Mouse (Mus musculus) MEL (cell line): ENCODE data around the gene Micall1. TPM values are rescaled to one million over a fixed set of nuclear protein-coding genes. Genes with fewer than 3 reads are reported as not detected.

Source experiments
- DNase-seq: peaks from one replicate; pipeline ENCODE4 v3.0.0; 2011; ENCODE audit warnings: low read depth, low spot score
- H3K27ac ChIP-seq: 2 replicates; pipeline ENCODE4 v1.5.1; 2012; ENCODE audit warnings: low read depth, mild to moderate bottlenecking, control low read depth, low read length, moderate library complexity; ENCODE audit not compliant: control insufficient read depth
- H3K27me3 ChIP-seq, 2 experiments: fragments of 150-350 bp in 1 of 2; sonication (generic) in 1 of 2; 2 replicates each; pipeline ENCODE4 v1.6.1; 2012; ENCODE audit warnings: low read length in 2 of 2, mild to moderate bottlenecking in 2 of 2, improper control_type of control experiment in 1 of 2, moderate library complexity in 1 of 2; ENCODE audit not compliant: insufficient read depth in 2 of 2, control insufficient read depth in 1 of 2
- H3K36me3 ChIP-seq, 2 experiments: 2 replicates each; pipeline ENCODE4 v1.6.1; 2012 to 2014; ENCODE audit warnings: low read length in 2 of 2, improper control_type of control experiment in 1 of 2, inconsistent platforms in 1 of 2, mild to moderate bottlenecking in 1 of 2; ENCODE audit not compliant: insufficient read depth in 2 of 2, control insufficient read depth in 1 of 2
- H3K4me1 ChIP-seq, 2 experiments: fragments of 150-350 bp in 1 of 2; sonication (generic) in 1 of 2; 2 replicates each; pipeline ENCODE4 v1.6.1; 2012; ENCODE audit warnings: low read length in 2 of 2, improper control_type of control experiment in 1 of 2, mild to moderate bottlenecking in 1 of 2; ENCODE audit not compliant: insufficient read depth in 2 of 2, control insufficient read depth in 1 of 2
- H3K4me3 ChIP-seq, 2 experiments: fragments of 150-350 bp in 1 of 2; sonication (generic) in 1 of 2; 2 replicates each; pipeline ENCODE4 v1.5.1; 2012; ENCODE audit warnings: low read depth in 2 of 2, low read length in 2 of 2, mild to moderate bottlenecking in 2 of 2, moderate library complexity in 2 of 2, control low read depth in 1 of 2, improper control_type of control experiment in 1 of 2; ENCODE audit not compliant: control insufficient read depth in 1 of 2, insufficient read depth in 1 of 2
- H3K79me2 ChIP-seq: 2 replicates; pipeline ENCODE4 v1.6.1; 2012; ENCODE audit warnings: mild to moderate bottlenecking, low read length, moderate library complexity; ENCODE audit not compliant: control insufficient read depth, poor library complexity, insufficient read depth
- H3K9ac ChIP-seq: 2 replicates; pipeline ENCODE4 v1.6.1; 2012; ENCODE audit warnings: low read depth, mild to moderate bottlenecking, control low read depth, low read length, moderate library complexity; ENCODE audit not compliant: control insufficient read depth, poor library complexity, severe bottlenecking
- H3K9me3 ChIP-seq: fragments of 150-350 bp; sonication (generic); replicated peaks from 2 replicates; pipeline ENCODE4 v1.6.1; 2012; ENCODE audit warnings: mild to moderate bottlenecking, low read length, improper control_type of control experiment, moderate library complexity; ENCODE audit not compliant: insufficient read depth
- CHD1 ChIP-seq: IDR thresholded peaks from 2 replicates; pipeline ENCODE4 v1.6.1; 2012; ENCODE audit warnings: low read depth, mild to moderate bottlenecking, inconsistent platforms, low read length, improper control_type of control experiment
- CHD2 ChIP-seq: IDR thresholded peaks from 2 replicates; pipeline ENCODE4 v1.6.1; 2011; ENCODE audit warnings: low read length, improper control_type of control experiment
- CTCF ChIP-seq, 3 experiments: IDR thresholded peaks in 2 of 3; conservative IDR thresholded peaks in 1 of 3; 2 replicates each; pipeline ENCODE4 v1.5.1; 2011 to 2012; ENCODE audit warnings: low read length in 3 of 3, low read depth in 2 of 3, mild to moderate bottlenecking in 2 of 3, improper control_type of control experiment in 1 of 3, inconsistent platforms in 1 of 3, mixed read lengths in 1 of 3, moderate library complexity in 1 of 3; ENCODE audit not compliant: control insufficient read depth in 1 of 3, insufficient read depth in 1 of 3, poor library complexity in 1 of 3, severe bottlenecking in 1 of 3
- ELF1 ChIP-seq: IDR thresholded peaks from 2 replicates; pipeline ENCODE4 v1.6.1; 2014; ENCODE audit warnings: low read depth, mild to moderate bottlenecking, inconsistent platforms, low read length, improper control_type of control experiment, moderate library complexity
- EP300 ChIP-seq, 2 experiments: IDR thresholded peaks; 2 replicates each; pipeline ENCODE4 v1.6.1; 2011; ENCODE audit warnings: improper control_type of control experiment in 2 of 2, low read length in 2 of 2, low read depth in 1 of 2, mild to moderate bottlenecking in 1 of 2
- ETS1 ChIP-seq: IDR thresholded peaks from 2 replicates; pipeline ENCODE4 v1.6.1; 2012; ENCODE audit warnings: low read depth, mild to moderate bottlenecking, inconsistent platforms, low read length, improper control_type of control experiment, moderate library complexity
- GABPA ChIP-seq: IDR thresholded peaks from 2 replicates; pipeline ENCODE4 v1.6.1; 2012; ENCODE audit warnings: low read depth, mild to moderate bottlenecking, inconsistent platforms, low read length, improper control_type of control experiment, moderate library complexity
- HCFC1 ChIP-seq: IDR thresholded peaks from 2 replicates; pipeline ENCODE4 v1.6.1; 2012; ENCODE audit warnings: low read depth, mild to moderate bottlenecking, inconsistent platforms, low read length, improper control_type of control experiment, moderate library complexity
- KAT2A ChIP-seq: conservative IDR thresholded peaks from 2 replicates; pipeline ENCODE4 v1.6.1; 2012; ENCODE audit warnings: low read depth, low read length, improper control_type of control experiment, inconsistent platforms
- MAFK ChIP-seq: IDR thresholded peaks from 2 replicates; pipeline ENCODE4 v1.6.1; 2011; ENCODE audit warnings: low read depth, mild to moderate bottlenecking, low read length, improper control_type of control experiment, borderline replicate concordance
- MAX ChIP-seq: IDR thresholded peaks from 2 replicates; pipeline ENCODE4 v1.6.1; 2011; ENCODE audit warnings: low read length, improper control_type of control experiment
- MEF2A ChIP-seq: IDR thresholded peaks from 2 replicates; pipeline ENCODE4 v1.6.1; 2014; ENCODE audit warnings: low read depth, mild to moderate bottlenecking, inconsistent platforms, low read length, improper control_type of control experiment; ENCODE audit not compliant: poor library complexity, insufficient replicate concordance, severe bottlenecking; ENCODE audit errors: extremely low read depth
- MYC ChIP-seq: IDR thresholded peaks from 2 replicates; pipeline ENCODE4 v1.6.1; 2011; ENCODE audit warnings: low read depth, mild to moderate bottlenecking, low read length, improper control_type of control experiment, moderate library complexity
- POLR2A ChIP-seq, 2 experiments: IDR thresholded peaks; 2 replicates each; pipeline ENCODE4 v1.6.1; 2011 to 2012; ENCODE audit warnings: low read length in 2 of 2, mild to moderate bottlenecking in 2 of 2, control low read depth in 1 of 2, improper control_type of control experiment in 1 of 2, low read depth in 1 of 2, moderate library complexity in 1 of 2; ENCODE audit not compliant: control insufficient read depth in 1 of 2, insufficient read depth in 1 of 2, poor library complexity in 1 of 2
- POLR2AphosphoS2 ChIP-seq: IDR thresholded peaks from 2 replicates; pipeline ENCODE4 v1.6.1; 2011; ENCODE audit warnings: low read length, improper control_type of control experiment
- POLR2AphosphoS5 ChIP-seq: IDR thresholded peaks from 2 replicates; pipeline ENCODE4 v1.6.1; 2012; ENCODE audit warnings: low read depth, borderline replicate concordance, mild to moderate bottlenecking, inconsistent platforms, low read length, moderate library complexity, mixed read lengths
- SIN3A ChIP-seq: IDR thresholded peaks from 2 replicates; pipeline ENCODE4 v1.6.1; 2012; ENCODE audit warnings: low read length, improper control_type of control experiment, inconsistent platforms
- TCF12 ChIP-seq: IDR thresholded peaks from 2 replicates; pipeline ENCODE4 v1.6.1; 2014; ENCODE audit warnings: low read depth, mild to moderate bottlenecking, inconsistent platforms, low read length, improper control_type of control experiment, moderate library complexity
- UBTF ChIP-seq: IDR thresholded peaks from 2 replicates; pipeline ENCODE4 v1.6.1; 2012; ENCODE audit warnings: low read depth, mild to moderate bottlenecking, inconsistent platforms, low read length, improper control_type of control experiment, moderate library complexity, borderline replicate concordance; ENCODE audit not compliant: insufficient read depth
- USF1 ChIP-seq: IDR thresholded peaks from 2 replicates; pipeline ENCODE4 v1.6.1; 2014; ENCODE audit warnings: low read depth, mild to moderate bottlenecking, inconsistent platforms, low read length, improper control_type of control experiment, moderate library complexity
- USF2 ChIP-seq, 2 experiments: IDR thresholded peaks; 2 replicates each; pipeline ENCODE4 v1.6.1; 2011 to 2012; ENCODE audit warnings: improper control_type of control experiment in 2 of 2, low read length in 2 of 2, borderline replicate concordance in 1 of 2, inconsistent platforms in 1 of 2, low read depth in 1 of 2, mild to moderate bottlenecking in 1 of 2; ENCODE audit not compliant: insufficient read depth in 1 of 2
- ZC3H11A ChIP-seq: IDR thresholded peaks from 2 replicates; pipeline ENCODE4 v1.6.1; 2012; ENCODE audit warnings: low read depth, mild to moderate bottlenecking, inconsistent platforms, low read length, improper control_type of control experiment
- ZKSCAN1 ChIP-seq: IDR thresholded peaks from 2 replicates; pipeline ENCODE4 v1.6.1; 2012; ENCODE audit warnings: low read depth, mild to moderate bottlenecking, inconsistent platforms, low read length, improper control_type of control experiment, moderate library complexity
- polyA plus RNA-seq, 2 experiments: library from polyadenylated mRNA; stranded (reverse) in 1 of 2; unstranded in 1 of 2; fragments of >175 nt in 1 of 2; fragments of >200 nt in 1 of 2; gene quantifications; 2 replicates each; pipeline versions ENCODE4 v1.2.1 to v1.2.4; 2012; ENCODE audit warnings: low replicate concordance in 2 of 2, low read depth in 1 of 2; ENCODE audit not compliant: insufficient read length in 2 of 2, insufficient read depth in 1 of 2, missing spikeins in 1 of 2
- total RNA-seq: library from RNA; depleted of rRNA; stranded (reverse); fragments of 300-350 nt; gene quantifications from 2 replicates; pipeline ENCODE4 v1.2.3, GENCODE M21; 2012

Gene Micall1
- total and polyA plus RNA-seq, 3 experiments, result 4.8 to 13.5 TPM; not detected in 1

- Histone ChIP-seq H3K27me3 (no peaks in the 10 kb centered on the region), H3K4me1 (peaks cover 0 to 3% of the 10 kb centered on the region in 2 experiments; a peak in 1 of 4 replicates), H3K79me2 (no peaks in the 10 kb centered on the region), H3K9me3 (no peaks in the 10 kb centered on the region), H3K36me3 (peaks cover 2 to 4% of the 10 kb centered on the region in 2 experiments; a peak in 3 of 4 replicates), H3K9ac (no peak overlapping the region), H3K27ac (no peak overlapping the region), H3K4me3 (no peak overlapping the region)
- DNase-seq, result no peak
- no peak for TF ChIP-seq MYC
Measured at GRCm38 (mm10) chr15:79096556-79096955, 12.1 kb upstream of the Micall1 start.

GRCm38 (mm10) chr15:79097135-79097534, 11.6 kb upstream of the Micall1 start:
- Histone ChIP-seq H3K9ac (no peak overlapping the region), H3K9me3 (no peaks in the 10 kb centered on the region), H3K27ac (no peak overlapping the region), H3K4me3 (no peak overlapping the region), H3K79me2 (no peaks in the 10 kb centered on the region), H3K27me3 (no peaks in the 10 kb centered on the region), H3K36me3 (peaks cover 2 to 3% of the 10 kb centered on the region in 2 experiments; a peak in 3 of 4 replicates), H3K4me1 (peaks cover 0 to 3% of the 10 kb centered on the region in 2 experiments; a peak in 1 of 4 replicates)
- DNase-seq, result no peak
- TF ChIP-seq GABPA, result no peak
- no peak for TF ChIP-seq MAFK
- TF ChIP-seq TCF12, result no peak
- no peak for TF ChIP-seq CHD1
- TF ChIP-seq ELF1, result no peak
- no peak for TF ChIP-seq POLR2AphosphoS2
- no peak for TF ChIP-seq POLR2AphosphoS5
- no peak for TF ChIP-seq UBTF
- no peak for TF ChIP-seq ETS1
- no peak for TF ChIP-seq MAX
- no peak for TF ChIP-seq HCFC1
- TF ChIP-seq KAT2A, result no peak
- no peak for TF ChIP-seq CHD2
- TF ChIP-seq ZC3H11A, result no peak

GRCm38 (mm10) chr15:79097611-79098025, 11.1 kb upstream of the Micall1 start:
- Histone ChIP-seq H3K27me3 (no peaks in the 10 kb centered on the region), H3K36me3 (peaks cover 2 to 3% of the 10 kb centered on the region in 2 experiments; a peak in 3 of 4 replicates), H3K4me3 (no peak overlapping the region), H3K4me1 (peaks cover 0 to 3% of the 10 kb centered on the region in 2 experiments; a peak in 1 of 4 replicates), H3K27ac (no peak overlapping the region), H3K9ac (no peak overlapping the region), H3K79me2 (no peaks in the 10 kb centered on the region), H3K9me3 (no peaks in the 10 kb centered on the region)
- TF ChIP-seq ZKSCAN1 (no peak), MAFK (no peak), POLR2AphosphoS2 (no peak), USF1 (no peak), ELF1 (no peak), SIN3A (no peak), MEF2A (no peak), TCF12 (no peak), UBTF (no peak), CTCF (IDR thresholded peaks at IDR 0.05 in 2 of 3, conservative IDR thresholded peaks at IDR 0.05 in 1 of 3; ENCODE audit: control insufficient read depth in 1 of 3, insufficient read depth in 1 of 3, low read depth in 2 of 3, low read length in 3 of 3, poor library complexity in 1 of 3, severe bottlenecking in 1 of 3) (no peak), EP300 (IDR thresholded peaks at IDR 0.05; ENCODE audit: low read depth in 1 of 2, low read length in 2 of 2) (no peak), USF2 (IDR thresholded peaks at IDR 0.05; ENCODE audit: borderline replicate concordance in 1 of 2, insufficient read depth in 1 of 2, low read depth in 1 of 2, low read length in 2 of 2) (no peak), ZC3H11A (no peak), POLR2AphosphoS5 (no peak), MAX (no peak), CHD2 (no peak), POLR2A (IDR thresholded peaks at IDR 0.05; ENCODE audit: control insufficient read depth in 1 of 2, insufficient read depth in 1 of 2, low read depth in 1 of 2, low read length in 2 of 2, poor library complexity in 1 of 2) (no peak), CHD1 (no peak)
- peak; percentile 33 for DNase-seq
